Comparison of ENCODE assay signal across 21 mouse cellular contexts in the genomic region with DNA sequence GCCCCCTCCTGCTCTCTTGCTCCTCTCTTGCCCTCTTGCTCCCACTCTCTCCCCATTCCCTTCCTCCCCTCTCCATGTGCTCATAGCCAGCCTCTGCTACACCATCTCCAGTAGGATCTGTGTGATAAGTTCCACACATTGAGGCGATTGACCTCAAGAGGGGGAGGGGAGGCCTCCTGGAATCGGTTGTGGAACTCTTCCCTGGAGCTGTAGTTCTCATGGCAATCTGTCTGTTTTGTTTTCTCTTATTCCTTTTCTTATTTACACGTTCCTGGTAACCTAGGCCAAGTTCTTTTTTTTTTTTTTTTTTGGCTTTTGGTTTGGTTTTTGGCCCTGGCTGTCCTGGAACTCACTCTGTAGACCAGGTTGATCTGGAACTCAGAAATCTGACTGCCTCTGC.
"Had no signal": no experiment of that assay in that cellular context is flagged by ENCODE, and none has a peak within 500 bp of the region (broad histone marks: within the 10 kb centered on the region; RNA-seq: fewer than 3 reads in every experiment).

No protein-coding gene starts in this region.

- H3K36me3 ChIP-seq: hindbrain, embryonic 15.5 days; intestine, embryonic 15.5 days; limb, embryonic 10.5 days; limb, embryonic 13.5 days; midbrain, embryonic 15.5 days; neural tube, embryonic 12.5 days; neural tube, embryonic 15.5 days had no signal

- ATAC-seq: intestine, embryonic 15.5 days; liver, postnatal 0 days; lung, postnatal 0 days; midbrain, embryonic 15.5 days had no signal

- DNase-seq: layer of hippocampus, adult 9-11 months; liver; liver, postnatal 0 days; lung, embryonic 14.5 days; right cerebral cortex, adult 18-20 months; right cerebral cortex, postnatal 14 days; right cerebral cortex, postnatal 4 days; thymus, adult 18-20 months; thymus, postnatal 36 days had no signal

- H3K9ac ChIP-seq: hindbrain, embryonic 15.5 days; intestine, embryonic 15.5 days; limb, embryonic 13.5 days; liver, embryonic 14.5 days; liver, postnatal 0 days; lung, embryonic 14.5 days; midbrain, embryonic 15.5 days; neural tube, embryonic 12.5 days; neural tube, embryonic 15.5 days had no signal

- H3K27ac ChIP-seq: hindbrain, embryonic 15.5 days; intestine, embryonic 15.5 days; limb, embryonic 10.5 days; limb, embryonic 13.5 days; liver, embryonic 14.5 days; macrophage; midbrain, embryonic 15.5 days; neural tube, embryonic 12.5 days; neural tube, embryonic 15.5 days; stomach, postnatal 0 days had no signal

- H3K4me2 ChIP-seq: hindbrain, embryonic 15.5 days; lung, embryonic 14.5 days; midbrain, embryonic 11.5 days; midbrain, embryonic 15.5 days; neural tube, embryonic 12.5 days had no signal

- H3K27me3 ChIP-seq: intestine, embryonic 15.5 days had no signal

- H3K4me3 ChIP-seq: hindbrain, embryonic 15.5 days; intestine, embryonic 15.5 days; midbrain, embryonic 15.5 days; neural tube, embryonic 12.5 days; neural tube, embryonic 15.5 days had no signal

- H3K9me3 ChIP-seq: hindbrain, embryonic 15.5 days; intestine, embryonic 15.5 days; limb, embryonic 10.5 days; limb, embryonic 13.5 days; midbrain, embryonic 15.5 days; neural tube, embryonic 12.5 days; neural tube, embryonic 15.5 days had no signal
